Mouse (Mus musculus) heart, embryonic 10.5 days (tissue): ENCODE measurements around the gene Prss16. TPM values are rescaled to one million over a fixed set of nuclear protein-coding genes. Genes with fewer than 3 reads are reported as not detected.
A peak's percentile ranks its signal among the peaks of the same experiment; 100 is the strongest.

Experiments used
- DNase-seq: peaks from one replicate; pipeline ENCODE4 v3.0.0-alpha.2; 2017; ENCODE audit warnings: low spot score
- H3K27ac ChIP-seq: fragments of 300-500 bp; sonication (generic); 2 replicates; pipeline ENCODE4 v1.5.1; 2016; ENCODE audit warnings: mild to moderate bottlenecking
- H3K27me3 ChIP-seq: fragments of 300-500 bp; sonication (generic); 2 replicates; pipeline ENCODE4 v1.6.1; 2016; ENCODE audit warnings: mild to moderate bottlenecking; ENCODE audit not compliant: poor library complexity, insufficient read depth, severe bottlenecking
- H3K36me3 ChIP-seq: fragments of 300-500 bp; sonication (generic); 2 replicates; pipeline ENCODE4 v1.6.1; 2016; ENCODE audit warnings: mild to moderate bottlenecking, moderate library complexity
- H3K4me1 ChIP-seq: fragments of 300-500 bp; sonication (generic); 2 replicates; pipeline ENCODE4 v1.6.1; 2016; ENCODE audit warnings: mild to moderate bottlenecking
- H3K4me3 ChIP-seq: fragments of 300-500 bp; sonication (generic); 2 replicates; pipeline ENCODE4 v1.5.1; 2016; ENCODE audit warnings: mild to moderate bottlenecking, moderate library complexity
- H3K9me3 ChIP-seq: fragments of 300-500 bp; sonication (generic); 2 replicates; pipeline ENCODE4 v1.6.1; 2016; ENCODE audit warnings: mild to moderate bottlenecking, moderate library complexity
- WGBS: fragments of 180-500 bp; shearing (Covaris S2); methylation state at CpG from one replicate; pipeline ENCODE4 v1.1.7; 2016; 5-methylcytosine and 5-hydroxymethylcytosine counted together
- polyA plus RNA-seq: library from polyadenylated mRNA; unstranded; fragments of >200 nt; fragmentation: Nextera tagmentation; extraction: Ambion mirVana; gene quantifications from 2 replicates; pipeline ENCODE4 v1.2.1, GENCODE M21; 2016

Gene Prss16
- polyA plus RNA-seq, 1 experiment from 2014 or later: 0.33 TPM

DNA sequence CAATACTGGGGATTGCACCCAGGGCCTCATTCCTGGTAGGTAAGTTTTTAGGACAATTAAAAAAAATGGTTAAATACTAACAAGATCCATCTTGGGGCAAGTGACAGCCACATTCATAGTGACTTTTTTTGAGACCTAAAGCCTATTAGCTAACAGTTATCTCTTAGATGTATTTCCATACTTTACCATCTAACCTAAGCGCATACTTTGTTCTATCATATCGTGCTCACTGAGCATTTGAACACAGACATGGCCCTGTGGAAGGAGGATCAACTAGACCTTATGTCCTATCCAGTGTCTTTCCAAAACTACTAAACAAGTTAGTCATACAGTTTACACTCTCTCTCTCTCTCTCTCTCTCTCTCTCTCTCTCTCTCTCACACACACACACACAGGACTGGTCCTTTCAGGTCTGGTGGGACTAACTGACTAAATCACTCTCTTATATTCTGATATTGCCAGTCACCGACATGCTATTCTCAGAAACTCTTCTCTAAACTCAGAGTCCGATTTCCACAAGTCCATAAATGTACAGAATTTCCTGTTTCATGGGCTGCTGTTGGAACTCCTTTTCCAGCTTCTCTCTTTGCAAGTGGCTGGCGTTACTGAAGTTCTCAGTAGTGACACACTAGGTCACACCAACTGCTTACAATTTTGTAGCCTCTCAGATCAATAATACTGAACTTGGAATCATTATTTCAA, 24.4 kb upstream of the Prss16 start:
- no peak for DNase-seq
- 64% methylated on average over 5 of the region's 5 CpGs for WGBS
- Histone ChIP-seq H3K9me3 (no peaks in the 10 kb centered on the region), H3K27me3 (no peaks in the 10 kb centered on the region), H3K4me1 (peaks cover 11% of the 10 kb centered on the region; the same call in 1 of the 2 replicates), H3K27ac (peak overlapping the region; percentile 86), H3K4me3 (peak overlapping the region; percentile 57), H3K36me3 (no peaks in the 10 kb centered on the region)

DNA sequence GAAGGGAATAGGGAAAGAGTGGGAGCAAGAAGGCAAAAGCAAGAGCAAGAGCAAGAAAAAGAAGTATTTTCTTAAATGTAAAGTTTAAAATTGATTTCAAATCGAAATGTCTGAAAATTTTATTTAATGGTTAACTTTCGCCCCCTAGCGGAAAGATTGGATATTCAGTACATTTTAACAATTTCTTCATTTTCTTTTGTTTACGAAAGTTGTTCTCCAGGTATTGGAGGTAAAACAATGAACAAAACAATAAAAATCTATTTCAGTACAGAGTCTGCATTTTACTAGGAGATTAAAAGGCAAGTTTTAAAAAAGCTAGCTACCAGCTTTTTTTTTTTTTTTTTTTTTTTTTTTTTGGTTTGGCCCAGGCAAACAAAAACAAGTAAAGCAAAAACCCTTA, 21.0 kb upstream of the Prss16 start:
- DNase-seq: no peak
- H3K27ac ChIP-seq: no peak overlapping the region
- peaks cover 5% of the 10 kb centered on the region; the same call in 1 of the 2 replicates for H3K4me1 ChIP-seq
- H3K4me3 ChIP-seq: no peak overlapping the region
- no peaks in the 10 kb centered on the region for H3K9me3 ChIP-seq
- no peaks in the 10 kb centered on the region for H3K36me3 ChIP-seq
- WGBS: 16% methylated on average over 4 of the region's 4 CpGs
- no peaks in the 10 kb centered on the region for H3K27me3 ChIP-seq

DNA sequence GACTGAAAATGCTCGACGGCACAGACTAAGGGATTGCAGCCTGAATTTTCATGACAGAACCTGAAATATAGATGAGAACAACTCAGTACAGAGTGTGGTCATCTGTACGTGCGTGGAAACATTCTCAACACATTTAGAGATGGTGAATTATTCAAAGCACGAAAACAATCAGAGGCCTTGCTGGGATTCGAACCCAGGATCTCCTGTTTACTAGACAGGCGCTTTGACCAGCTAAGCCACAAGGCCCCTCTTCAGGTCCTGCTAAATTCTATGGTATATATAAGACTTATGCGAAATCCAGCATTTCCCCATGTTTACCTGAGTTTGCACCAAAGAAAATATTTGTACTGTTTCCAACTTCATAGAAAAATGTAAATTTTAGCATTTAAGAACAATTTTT, 20.4 kb upstream of the Prss16 start:
- H3K36me3 ChIP-seq: no peaks in the 10 kb centered on the region
- no peaks in the 10 kb centered on the region for H3K9me3 ChIP-seq
- H3K27me3 ChIP-seq: no peaks in the 10 kb centered on the region
- H3K4me1 ChIP-seq: peaks cover 5% of the 10 kb centered on the region; the same call in 1 of the 2 replicates
- no peak for DNase-seq
- 23% methylated on average over 8 of the region's 8 CpGs for WGBS
- H3K4me3 ChIP-seq: peak overlapping the region; percentile 65
- H3K27ac ChIP-seq: no peak overlapping the region

DNA sequence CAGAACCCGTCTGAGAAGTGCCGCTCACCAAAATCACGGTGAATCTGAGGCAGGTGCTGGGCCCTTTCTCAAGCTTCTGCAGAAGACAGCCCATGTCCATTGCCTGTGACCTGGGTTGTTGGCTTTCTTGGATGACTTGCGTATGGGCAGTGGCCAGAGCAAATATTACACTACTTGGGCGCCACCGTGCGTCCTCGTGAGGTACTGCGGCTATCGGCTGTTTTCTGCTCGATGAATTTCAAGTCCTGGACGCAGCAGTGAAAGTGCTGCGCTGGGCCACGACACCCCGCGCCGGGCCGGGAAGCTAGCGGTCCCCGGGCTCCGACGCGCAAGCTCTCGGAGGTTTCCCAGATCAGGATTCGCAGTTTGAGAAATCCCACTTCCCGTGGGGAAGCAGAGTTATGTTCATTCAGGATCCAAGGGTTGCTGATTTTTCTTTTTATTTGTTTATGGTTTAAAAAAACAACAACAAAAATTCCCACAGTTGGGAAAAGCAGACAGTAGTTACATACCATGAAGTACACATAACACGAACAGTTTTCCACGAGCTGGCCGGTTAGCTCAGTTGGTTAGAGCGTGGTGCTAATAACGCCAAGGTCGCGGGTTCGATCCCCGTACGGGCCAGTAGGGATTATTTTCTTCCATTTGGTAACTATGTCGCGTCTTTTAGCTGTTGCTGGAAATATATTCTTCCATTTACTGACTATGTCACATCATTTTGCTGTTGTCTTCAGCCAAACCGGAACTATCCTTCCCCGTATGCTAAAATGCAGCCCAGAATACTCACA, 19.3 kb upstream of the Prss16 start:
- peak; percentile 97 for DNase-seq
- Histone ChIP-seq H3K4me1 (peaks cover 2% of the 10 kb centered on the region; the same call in 1 of the 2 replicates), H3K4me3 (peak overlapping the region; percentile 65), H3K9me3 (no peaks in the 10 kb centered on the region), H3K36me3 (no peaks in the 10 kb centered on the region), H3K27me3 (no peaks in the 10 kb centered on the region), H3K27ac (peak overlapping the region; percentile 84)
- under 1% methylated on average over 40 of the region's 40 CpGs for WGBS

DNA sequence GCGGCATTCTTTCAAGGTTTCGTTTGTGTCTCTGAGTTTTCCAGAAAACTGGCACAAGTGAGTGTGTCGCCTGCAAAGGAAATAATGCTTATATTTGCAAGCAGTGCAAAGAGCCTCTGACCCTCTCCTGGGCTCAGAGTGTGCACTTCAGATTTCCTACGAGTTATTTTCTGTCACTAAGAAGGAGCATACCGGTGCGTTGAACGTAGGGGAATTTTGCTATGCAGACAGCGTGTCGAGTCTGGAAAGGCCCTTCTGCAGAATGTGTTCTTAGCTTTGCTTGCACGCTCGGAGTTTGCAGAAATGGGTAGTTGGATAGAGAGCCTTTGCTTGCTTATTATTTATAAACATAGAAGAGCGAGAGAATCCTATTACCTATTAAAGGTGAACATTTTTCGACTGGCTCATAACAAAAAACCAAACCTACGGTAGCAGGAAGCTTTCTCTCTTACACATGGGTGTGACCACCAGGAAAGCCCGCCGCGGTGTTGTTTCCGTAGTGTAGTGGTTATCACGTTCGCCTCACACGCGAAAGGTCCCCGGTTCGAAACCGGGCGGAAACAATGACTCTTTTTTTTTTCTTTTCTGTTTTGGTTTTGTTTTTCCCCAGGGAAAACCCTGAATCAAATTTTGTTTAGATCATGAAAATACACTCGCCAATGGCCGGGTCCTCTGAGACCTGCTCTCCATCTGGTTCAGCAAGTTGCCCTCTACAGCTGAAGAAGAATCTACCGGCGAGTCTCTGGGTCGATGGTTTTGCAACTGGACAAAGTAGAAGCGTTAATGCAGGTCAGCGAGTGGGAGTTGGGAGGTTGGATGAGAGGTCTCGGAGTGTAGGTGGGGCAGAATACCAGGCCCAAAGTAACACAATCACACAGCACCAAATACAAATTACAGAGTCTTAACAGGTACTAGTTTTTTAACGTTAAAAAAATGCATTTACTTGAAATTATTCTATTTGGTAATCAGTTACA, 16.8 kb upstream of the Prss16 start:
- Histone ChIP-seq H3K27me3 (no peaks in the 10 kb centered on the region), H3K27ac (peak overlapping the region; percentile 76), H3K9me3 (no peaks in the 10 kb centered on the region), H3K4me1 (no peaks in the 10 kb centered on the region), H3K36me3 (no peaks in the 10 kb centered on the region), H3K4me3 (peak overlapping the region; percentile 70)
- WGBS: under 1% methylated on average over 35 of the region's 35 CpGs
- DNase-seq: peak; percentile 92

DNA sequence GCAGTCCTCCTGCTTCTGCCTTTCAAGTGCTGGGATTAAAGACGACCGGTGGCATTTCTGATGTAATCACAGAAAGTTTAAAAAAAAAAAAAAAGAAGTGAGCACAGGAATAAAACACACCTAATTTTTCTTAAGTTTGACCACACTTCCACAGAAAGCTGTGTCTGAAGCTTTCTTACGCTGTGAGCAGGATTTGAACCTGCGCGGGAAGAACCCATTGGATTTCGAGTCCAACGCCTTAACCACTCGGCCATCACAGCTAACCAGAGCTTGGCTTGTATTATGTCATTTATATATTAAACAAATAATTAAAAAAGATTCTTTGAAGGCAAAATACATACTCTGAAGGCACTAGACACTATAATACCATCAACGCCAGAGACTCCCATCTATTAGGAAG, 12.7 kb upstream of the Prss16 start:
- peaks cover 5% of the 10 kb centered on the region; the same call in 1 of the 2 replicates for H3K27me3 ChIP-seq
- under 1% methylated on average over 9 of the region's 9 CpGs for WGBS
- H3K9me3 ChIP-seq: no peaks in the 10 kb centered on the region
- H3K4me3 ChIP-seq: peak overlapping the region; percentile 65
- H3K36me3 ChIP-seq: no peaks in the 10 kb centered on the region
- H3K4me1 ChIP-seq: no peaks in the 10 kb centered on the region
- H3K27ac ChIP-seq: 0 out of 2 replicates have a peak overlapping the region, but pooled peaks have one; percentile 36
- peak; percentile 89 for DNase-seq

GRCm38 (mm10) chr13:22021581-22021980, 12.0 kb upstream of the Prss16 start:
- Histone ChIP-seq H3K27ac (peak overlapping the region; percentile 36; the same call in 1 of the 2 replicates), H3K4me1 (no peaks in the 10 kb centered on the region), H3K36me3 (no peaks in the 10 kb centered on the region), H3K4me3 (peak overlapping the region; percentile 65), H3K27me3 (peaks cover 5% of the 10 kb centered on the region; the same call in 1 of the 2 replicates), H3K9me3 (no peaks in the 10 kb centered on the region)
- DNase-seq: no peak
- under 1% methylated on average over 11 of the region's 11 CpGs for WGBS

GRCm38 (mm10) chr13:22020901-22021339, 11.4 kb upstream of the Prss16 start:
- Histone ChIP-seq H3K4me1 (no peaks in the 10 kb centered on the region), H3K36me3 (no peaks in the 10 kb centered on the region), H3K4me3 (peak overlapping the region; percentile 65), H3K27me3 (peaks cover 5% of the 10 kb centered on the region; the same call in 1 of the 2 replicates), H3K9me3 (no peaks in the 10 kb centered on the region), H3K27ac (peak overlapping the region; percentile 22; the same call in 1 of the 2 replicates)
- peak; percentile 79 for DNase-seq
- under 1% methylated on average over 8 of the region's 8 CpGs for WGBS

- under 1% methylated on average over 44 of the region's 44 CpGs for WGBS
- Histone ChIP-seq H3K36me3 (no peaks in the 10 kb centered on the region), H3K4me3 (peak overlapping the region; percentile 65), H3K9me3 (no peaks in the 10 kb centered on the region), H3K27me3 (peaks cover 7% of the 10 kb centered on the region), H3K4me1 (no peaks in the 10 kb centered on the region), H3K27ac (peak overlapping the region; percentile 75)
- DNase-seq: peak; percentile 76
Measured at GRCm38 (mm10) chr13:22019934-22020835, 10.6 kb upstream of the Prss16 start.

DNA sequence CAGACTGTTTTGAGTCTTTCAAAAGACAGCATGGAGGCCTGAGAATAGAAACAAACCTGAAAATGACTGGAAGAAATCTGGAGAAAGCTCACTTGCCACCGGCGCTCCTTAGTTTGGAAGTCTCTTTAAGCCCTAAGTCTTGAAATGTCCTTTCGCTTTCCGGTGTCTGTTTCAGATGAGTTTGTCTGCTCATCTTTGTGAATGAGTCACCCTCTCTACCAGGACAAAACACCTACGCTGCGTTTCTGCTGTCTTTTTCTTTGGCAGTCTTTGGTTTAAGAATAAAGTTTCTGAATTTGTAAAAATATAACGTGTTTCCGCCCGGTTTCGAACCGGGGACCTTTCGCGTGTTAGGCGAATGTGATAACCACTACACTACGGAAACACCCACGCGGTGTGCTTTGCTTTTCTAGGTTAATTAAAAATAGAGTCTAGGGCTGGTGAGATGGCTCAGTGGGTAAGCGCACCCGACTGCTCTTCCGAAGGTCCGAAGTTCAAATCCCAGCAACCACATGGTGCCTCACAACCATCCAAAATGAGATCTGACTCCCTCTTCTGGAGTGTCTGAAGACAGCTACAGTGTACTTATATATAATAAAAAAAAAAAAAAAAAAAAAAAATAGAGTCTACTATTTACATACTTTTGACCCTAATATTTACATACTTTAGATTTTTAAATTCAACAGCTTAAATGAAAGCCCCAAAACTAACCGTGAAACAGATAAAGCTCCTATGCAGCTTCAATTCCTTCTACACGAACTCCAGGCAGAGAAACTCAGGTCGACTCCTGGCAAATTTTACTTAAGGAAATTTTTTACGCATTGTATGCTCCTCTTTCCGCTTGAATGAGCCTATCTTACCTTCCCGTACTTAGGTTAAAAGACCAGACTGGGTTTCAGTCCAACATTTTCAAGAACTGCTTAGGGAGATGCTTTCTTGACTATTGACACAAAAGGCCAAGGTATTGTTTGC, 6.2 kb upstream of the Prss16 start:
- no peak overlapping the region for H3K27ac ChIP-seq
- peak; percentile 92 for DNase-seq
- H3K4me1 ChIP-seq: peaks cover 9% of the 10 kb centered on the region
- H3K9me3 ChIP-seq: no peaks in the 10 kb centered on the region
- no peaks in the 10 kb centered on the region for H3K36me3 ChIP-seq
- 14% methylated on average over 27 of the region's 27 CpGs for WGBS
- H3K27me3 ChIP-seq: peaks cover 48% of the 10 kb centered on the region
- H3K4me3 ChIP-seq: peak overlapping the region; percentile 49

- no peak for DNase-seq
- peaks cover 9% of the 10 kb centered on the region for H3K4me1 ChIP-seq
- no peaks in the 10 kb centered on the region for H3K9me3 ChIP-seq
- WGBS: 10% methylated on average over 17 of the region's 17 CpGs
- no peaks in the 10 kb centered on the region for H3K36me3 ChIP-seq
- H3K27me3 ChIP-seq: peaks cover 61% of the 10 kb centered on the region
- peak overlapping the region; percentile 49 for H3K4me3 ChIP-seq
- no peak overlapping the region for H3K27ac ChIP-seq
Measured at GRCm38 (mm10) chr13:22014411-22014845, 4.9 kb upstream of the Prss16 start.
